Mouse (Mus musculus) midbrain, embryonic 12.5 days (tissue): ENCODE results near the gene Cntnap2. TPM values are rescaled to one million over a fixed set of nuclear protein-coding genes. Genes with fewer than 3 reads are reported as not detected.
A peak's percentile ranks its signal among the peaks of the same experiment; 100 is the strongest.

ENCODE experiments used
- ATAC-seq: fragments of 200-750 bp; cut with Nextera tagmentation; 2 replicates; pipeline ENCODE4 v1.8.0; 2017; ENCODE audit warnings: low read depth, moderate TSS enrichment, moderate library complexity; ENCODE audit not compliant: low FRiP score
- H3K27ac ChIP-seq: fragments of 300-500 bp; sonication (generic); replicated peaks from 2 replicates; pipeline ENCODE4 v1.5.1; 2016; ENCODE audit warnings: mild to moderate bottlenecking
- H3K27me3 ChIP-seq: fragments of 300-500 bp; sonication (generic); 2 replicates; pipeline ENCODE4 v1.6.1; 2016; ENCODE audit warnings: mild to moderate bottlenecking
- H3K36me3 ChIP-seq: fragments of 300-500 bp; sonication (generic); 2 replicates; pipeline ENCODE4 v1.6.1; 2016
- H3K4me1 ChIP-seq: fragments of 300-500 bp; sonication (generic); 2 replicates; pipeline ENCODE4 v1.6.1; 2016
- H3K4me2 ChIP-seq: fragments of 300-500 bp; sonication (generic); replicated peaks from 2 replicates; pipeline ENCODE4 v1.6.1; 2016; ENCODE audit warnings: mild to moderate bottlenecking, moderate library complexity
- H3K4me3 ChIP-seq: fragments of 300-500 bp; sonication (generic); 2 replicates; pipeline ENCODE4 v1.5.1; 2016; ENCODE audit warnings: mild to moderate bottlenecking
- H3K9ac ChIP-seq: fragments of 300-500 bp; sonication (generic); replicated peaks from 2 replicates; pipeline ENCODE4 v1.6.1; 2016; ENCODE audit warnings: mild to moderate bottlenecking, moderate library complexity
- H3K9me3 ChIP-seq: fragments of 300-500 bp; sonication (generic); 2 replicates; pipeline ENCODE4 v1.6.1; 2016; ENCODE audit warnings: mild to moderate bottlenecking
- WGBS: fragments of 180-500 bp; shearing (Covaris S2); methylation state at CpG from one replicate; pipeline ENCODE4 v1.1.7; 2016; 5-methylcytosine and 5-hydroxymethylcytosine counted together
- polyA plus RNA-seq: library from polyadenylated mRNA; unstranded; fragments of >200 nt; fragmentation: Nextera tagmentation; extraction: Ambion mirVana; gene quantifications from 2 replicates; pipeline ENCODE4 v1.2.1, GENCODE M21; 2016

Cntnap2 gene
- polyA plus RNA-seq, 1 experiment from 2014 or later, result 41.7 TPM

DNA sequence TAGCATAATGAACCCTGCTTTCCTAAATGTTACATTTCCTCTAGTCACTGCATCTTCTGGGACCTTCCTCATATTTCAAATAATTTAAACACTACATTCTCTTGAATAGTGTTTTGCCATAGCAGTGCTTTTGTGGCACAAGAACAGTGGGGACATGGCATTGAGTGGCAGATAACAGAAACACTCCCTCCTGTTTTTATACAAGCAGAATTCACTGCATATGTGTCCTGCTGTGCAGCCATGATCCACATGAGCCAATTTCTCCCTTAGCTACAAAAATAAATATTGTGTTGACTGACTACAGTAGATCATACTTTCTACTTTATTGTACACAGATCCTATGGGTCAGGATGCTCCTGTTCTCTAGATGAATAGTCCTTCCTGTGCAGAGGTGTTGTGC, 1553.2 kb downstream of the Cntnap2 start:
- no peak for ATAC-seq
- H3K27me3 ChIP-seq, result no peaks in the 10 kb centered on the region
- no peaks in the 10 kb centered on the region for H3K9me3 ChIP-seq
- H3K4me1 ChIP-seq, result no peaks in the 10 kb centered on the region
- no peak overlapping the region for H3K4me2 ChIP-seq
- H3K36me3 ChIP-seq, result no peaks in the 10 kb centered on the region
- H3K9ac ChIP-seq, result no peak overlapping the region
- H3K27ac ChIP-seq, result no peak overlapping the region
- H3K4me3 ChIP-seq, result no peak overlapping the region

DNA sequence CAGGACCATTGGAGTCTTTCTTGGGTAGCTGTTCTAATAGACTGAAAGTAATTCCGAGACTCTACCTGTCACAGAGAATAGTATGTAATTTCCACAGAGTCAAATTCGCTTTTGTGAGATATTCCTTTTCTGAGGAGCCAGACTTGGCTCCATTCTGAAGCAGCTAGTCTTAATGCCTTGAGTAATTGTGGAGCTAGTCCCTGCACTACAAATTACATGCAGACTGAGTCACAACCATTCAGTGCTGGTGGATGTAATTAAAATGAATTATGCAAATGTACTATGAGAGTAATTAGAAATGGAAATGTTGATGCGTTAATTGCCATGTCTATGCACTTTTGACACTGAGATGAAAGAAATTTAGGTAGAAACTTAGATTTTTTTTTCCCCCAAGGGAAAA, 1553.7 kb downstream of the Cntnap2 start:
- WGBS, result 86% methylated on average over 3 of the region's 3 CpGs
- H3K36me3 ChIP-seq, result no peaks in the 10 kb centered on the region
- no peak overlapping the region for H3K9ac ChIP-seq
- no peaks in the 10 kb centered on the region for H3K4me1 ChIP-seq
- ATAC-seq, result no peak
- H3K9me3 ChIP-seq, result no peaks in the 10 kb centered on the region
- H3K27me3 ChIP-seq, result no peaks in the 10 kb centered on the region
- no peak overlapping the region for H3K27ac ChIP-seq
- H3K4me3 ChIP-seq, result no peak overlapping the region
- H3K4me2 ChIP-seq, result no peak overlapping the region

DNA sequence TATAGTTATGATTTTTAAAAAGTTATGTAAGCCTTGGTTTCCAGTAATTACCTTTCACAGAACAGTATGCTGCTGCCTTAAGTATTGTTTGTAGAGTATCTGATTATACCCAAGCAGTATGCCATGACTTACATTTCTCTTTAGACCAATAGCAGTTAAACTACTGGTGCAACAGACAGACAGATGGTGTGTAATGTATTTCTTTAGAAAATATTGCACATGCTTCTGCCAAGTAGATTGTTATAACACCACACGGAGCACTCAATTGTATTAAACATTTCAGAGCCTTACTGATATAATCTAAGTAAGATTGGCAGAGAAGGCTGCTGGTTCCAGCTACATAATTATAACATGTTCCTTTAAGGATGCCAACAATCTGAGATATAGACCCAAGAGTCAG, 1609.9 kb downstream of the Cntnap2 start:
- Histone ChIP-seq H3K36me3 (no peaks in the 10 kb centered on the region), H3K4me2 (no peak overlapping the region)
- 89% methylated on average over 1 of the region's 1 CpGs for WGBS

DNA sequence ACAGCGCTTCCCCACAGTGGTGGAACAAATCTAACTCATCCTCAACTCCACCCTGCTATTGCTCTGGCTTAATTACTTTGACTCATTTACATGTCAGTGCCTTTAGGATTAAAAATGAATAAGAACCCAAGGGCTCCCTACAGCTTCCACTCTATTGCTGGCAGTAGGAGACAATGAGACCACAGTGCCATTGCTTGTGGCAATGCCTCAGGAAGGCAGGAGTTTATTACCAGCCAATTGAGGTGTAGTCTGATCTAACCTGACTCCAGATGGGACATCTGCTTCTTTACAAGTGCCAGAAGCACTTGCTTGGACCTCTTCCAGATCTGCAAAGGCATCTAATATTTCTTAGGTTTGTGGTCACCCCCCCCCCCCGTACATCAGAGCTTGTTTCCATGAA, 1615.9 kb downstream of the Cntnap2 start:
- H3K4me3 ChIP-seq, result no peak overlapping the region
- no peak overlapping the region for H3K4me2 ChIP-seq
- no peak for ATAC-seq
- 87% methylated on average over 2 of the region's 2 CpGs for WGBS
- H3K9me3 ChIP-seq, result no peaks in the 10 kb centered on the region
- no peaks in the 10 kb centered on the region for H3K27me3 ChIP-seq
- no peak overlapping the region for H3K9ac ChIP-seq
- no peaks in the 10 kb centered on the region for H3K4me1 ChIP-seq
- H3K27ac ChIP-seq, result no peak overlapping the region
- no peaks in the 10 kb centered on the region for H3K36me3 ChIP-seq

More for the DNA sequence above, 1609.9 kb downstream of the Cntnap2 start:
- Histone ChIP-seq H3K4me3 (no peak overlapping the region), H3K27me3 (no peaks in the 10 kb centered on the region), H3K4me1 (no peaks in the 10 kb centered on the region), H3K27ac (no peak overlapping the region), H3K9me3 (no peaks in the 10 kb centered on the region), H3K9ac (no peak overlapping the region)
- no peak for ATAC-seq

DNA sequence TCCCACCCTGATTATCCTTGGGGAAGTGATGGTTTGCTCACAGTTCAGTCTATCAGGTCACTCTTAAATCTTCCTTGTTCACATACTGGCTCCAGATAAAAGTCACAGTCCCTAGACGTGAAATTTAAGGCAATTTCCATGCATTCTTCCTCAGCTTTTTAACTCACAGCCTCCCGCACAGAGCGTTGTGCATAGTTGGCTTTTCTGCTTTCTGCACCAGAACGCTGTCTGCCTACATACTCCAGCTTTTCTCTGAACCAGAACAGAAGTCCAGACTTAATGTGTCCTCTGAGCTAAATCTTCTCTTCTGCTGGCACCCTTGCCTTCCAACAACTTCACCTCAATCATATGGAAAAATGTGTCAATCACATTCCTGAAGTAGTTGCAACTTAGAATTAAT, 1616.5 kb downstream of the Cntnap2 start:
- Histone ChIP-seq H3K4me3 (no peak overlapping the region), H3K36me3 (no peaks in the 10 kb centered on the region), H3K9me3 (no peaks in the 10 kb centered on the region), H3K9ac (no peak overlapping the region), H3K27me3 (no peaks in the 10 kb centered on the region), H3K4me1 (no peaks in the 10 kb centered on the region), H3K27ac (no peak overlapping the region), H3K4me2 (no peak overlapping the region)
- WGBS, result 84% methylated on average over 4 of the region's 4 CpGs
- ATAC-seq, result no peak

DNA sequence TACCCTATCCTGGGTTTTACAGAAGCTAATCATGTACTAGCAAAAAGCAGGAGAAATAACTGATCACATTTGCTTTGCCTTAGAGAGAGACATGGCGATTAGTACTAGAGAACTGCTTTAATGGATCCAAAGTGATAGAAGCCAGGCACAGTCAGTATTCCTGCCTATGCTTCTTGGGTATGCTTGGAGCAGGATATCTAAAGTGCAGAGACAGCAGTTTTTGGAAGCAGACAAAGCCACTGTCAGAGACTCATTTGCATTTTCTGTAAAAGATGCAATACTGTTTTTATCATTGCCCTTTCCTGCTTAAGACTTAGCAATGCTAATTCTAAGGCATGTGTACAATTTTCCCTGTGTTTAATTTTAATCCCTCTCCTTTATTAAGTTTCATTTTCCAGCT, 1637.0 kb downstream of the Cntnap2 start:
- no peak for ATAC-seq
- no peaks in the 10 kb centered on the region for H3K27me3 ChIP-seq
- no peak overlapping the region for H3K4me3 ChIP-seq
- WGBS, result 81% methylated on average over 1 of the region's 1 CpGs
- no peaks in the 10 kb centered on the region for H3K36me3 ChIP-seq
- no peaks in the 10 kb centered on the region for H3K4me1 ChIP-seq
- H3K9ac ChIP-seq, result no peak overlapping the region
- H3K4me2 ChIP-seq, result no peak overlapping the region
- H3K9me3 ChIP-seq, result no peaks in the 10 kb centered on the region
- no peak overlapping the region for H3K27ac ChIP-seq

DNA sequence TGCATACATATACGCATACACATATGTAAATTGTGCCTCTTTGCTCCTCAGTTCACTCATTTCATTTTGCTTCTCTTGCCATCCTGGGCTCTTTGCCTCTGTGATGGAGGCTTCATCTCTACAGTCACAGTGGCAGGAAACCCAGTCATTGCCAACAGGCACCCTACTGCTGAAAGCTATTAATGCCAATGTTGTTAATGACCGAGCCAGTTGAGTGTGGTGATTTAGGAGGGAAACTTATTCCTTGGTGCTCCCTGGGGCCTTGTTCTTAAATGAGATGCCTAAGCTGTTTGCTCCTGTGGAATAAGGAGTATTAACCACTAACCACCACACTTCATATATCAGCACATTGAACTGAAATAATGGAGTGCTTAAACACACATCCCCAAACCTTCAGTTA, 1640.2 kb downstream of the Cntnap2 start:
- ATAC-seq, result no peak
- H3K27ac ChIP-seq, result no peak overlapping the region
- no peaks in the 10 kb centered on the region for H3K9me3 ChIP-seq
- no peak overlapping the region for H3K4me2 ChIP-seq
- no peak overlapping the region for H3K4me3 ChIP-seq
- H3K4me1 ChIP-seq, result no peaks in the 10 kb centered on the region
- no peak overlapping the region for H3K9ac ChIP-seq
- no peaks in the 10 kb centered on the region for H3K27me3 ChIP-seq
- 89% methylated on average over 2 of the region's 2 CpGs for WGBS
- H3K36me3 ChIP-seq, result no peaks in the 10 kb centered on the region

DNA sequence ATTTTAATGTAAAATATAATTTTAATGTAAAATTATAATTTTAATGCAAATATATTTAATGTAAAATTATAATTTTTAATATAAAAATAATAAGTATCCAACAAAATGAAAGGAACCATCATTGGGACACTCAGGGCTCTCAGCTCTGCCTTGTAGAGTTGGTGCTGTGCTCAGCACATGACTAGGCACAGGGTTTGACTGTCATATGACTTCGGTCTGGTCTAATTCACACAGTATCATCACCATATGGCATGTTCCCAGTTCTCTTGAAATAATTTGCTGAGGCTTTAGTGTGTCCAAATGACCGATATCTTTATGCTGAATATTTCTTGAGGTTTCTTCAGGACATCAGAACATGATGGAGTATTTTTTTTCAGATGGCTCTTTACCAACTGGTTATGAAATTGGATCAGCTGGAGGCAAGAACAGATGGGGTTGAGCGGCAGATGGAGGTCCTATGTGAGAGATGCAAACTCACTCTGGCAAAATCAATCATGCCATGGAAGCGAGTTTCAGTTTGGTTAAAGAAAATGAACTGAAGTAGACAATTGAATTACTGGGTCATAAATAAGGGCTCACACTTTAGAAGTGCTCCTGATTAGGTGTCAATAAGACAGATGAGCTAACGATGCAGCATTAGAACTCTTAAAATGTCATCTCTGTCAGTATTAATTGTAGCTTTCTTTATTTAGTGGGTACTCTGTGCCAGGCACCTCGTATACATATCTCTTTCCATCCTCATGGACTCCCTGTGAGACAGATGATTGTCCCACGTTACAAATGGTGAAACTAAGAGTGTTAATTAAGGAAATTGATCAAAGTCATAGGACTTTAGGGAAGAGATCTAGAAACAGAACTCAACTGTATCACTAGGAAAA, 1645.4 kb downstream of the Cntnap2 start:
- no peak overlapping the region for H3K9ac ChIP-seq
- H3K4me1 ChIP-seq, result no peaks in the 10 kb centered on the region
- H3K27me3 ChIP-seq, result no peaks in the 10 kb centered on the region
- ATAC-seq, result no peak
- no peak overlapping the region for H3K4me2 ChIP-seq
- no peak overlapping the region for H3K4me3 ChIP-seq
- H3K36me3 ChIP-seq, result no peaks in the 10 kb centered on the region
- 86% methylated on average over 7 of the region's 7 CpGs for WGBS
- no peaks in the 10 kb centered on the region for H3K9me3 ChIP-seq
- H3K27ac ChIP-seq, result no peak overlapping the region

DNA sequence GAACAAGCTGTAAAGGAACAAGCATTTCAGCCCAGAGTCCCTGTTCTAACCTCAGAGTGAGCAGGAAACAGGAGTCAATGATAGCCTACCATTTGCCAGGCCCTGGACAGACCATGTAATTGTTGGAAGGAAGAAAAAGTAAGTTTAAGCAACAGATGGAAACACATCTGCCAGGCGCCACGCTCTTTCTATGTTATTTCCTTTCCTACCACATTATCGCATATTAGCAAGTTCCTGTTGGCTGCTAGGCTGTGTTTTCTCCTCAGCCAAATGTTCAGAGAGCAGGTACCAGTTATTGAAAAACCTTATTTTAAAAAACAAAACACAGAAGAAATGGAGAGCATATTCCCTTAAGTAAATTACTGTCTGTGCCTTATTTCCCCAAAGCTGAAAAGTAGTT, 1646.8 kb downstream of the Cntnap2 start:
- no peaks in the 10 kb centered on the region for H3K9me3 ChIP-seq
- no peak overlapping the region for H3K4me3 ChIP-seq
- H3K36me3 ChIP-seq, result no peaks in the 10 kb centered on the region
- H3K9ac ChIP-seq, result no peak overlapping the region
- 93% methylated on average over 3 of the region's 3 CpGs for whole genome bisulfite sequencing
- H3K27me3 ChIP-seq, result no peaks in the 10 kb centered on the region
- H3K4me2 ChIP-seq, result no peak overlapping the region
- no peak for ATAC-seq
- H3K27ac ChIP-seq, result no peak overlapping the region
- no peaks in the 10 kb centered on the region for H3K4me1 ChIP-seq

DNA sequence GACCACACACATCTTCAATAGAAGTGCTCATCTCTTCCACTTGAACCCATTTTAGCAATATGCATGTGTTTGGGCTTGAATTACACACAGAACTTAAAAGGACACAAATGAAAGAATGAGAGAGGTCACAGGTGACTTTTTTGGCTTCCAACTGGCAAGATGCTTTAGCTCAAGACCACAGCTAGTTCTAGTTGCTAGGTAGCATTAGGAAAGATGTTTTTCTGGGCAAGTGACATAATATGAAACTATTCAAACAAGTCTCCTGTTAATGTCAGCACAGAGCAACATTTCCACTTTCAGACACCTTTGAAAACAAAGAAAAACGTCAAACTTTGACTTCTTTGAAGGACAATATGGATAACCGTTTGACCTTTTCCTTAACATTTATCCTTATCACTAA, 1657.4 kb downstream of the Cntnap2 start:
- 77% methylated on average over 2 of the region's 2 CpGs for WGBS

DNA sequence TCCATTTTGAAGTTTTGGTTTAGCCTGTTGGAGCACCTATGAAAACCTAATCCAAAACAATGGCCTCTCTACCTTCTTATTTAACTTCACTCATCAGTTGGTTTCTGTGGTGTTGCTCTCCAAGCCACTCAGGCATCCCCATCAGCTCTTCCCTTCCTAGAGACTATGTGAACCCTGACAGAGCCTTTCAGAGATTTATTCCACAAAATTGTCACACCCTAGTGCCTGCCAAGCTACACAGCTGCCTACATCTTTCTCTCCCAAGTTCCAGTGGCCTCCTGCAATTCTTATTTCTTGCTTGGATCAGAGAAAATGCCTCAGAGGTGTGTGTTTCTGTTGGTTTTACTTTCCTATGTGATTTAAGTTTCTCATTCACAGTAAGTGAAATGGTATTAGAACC, 1674.6 kb downstream of the Cntnap2 start:
- no peak for ATAC-seq
- Histone ChIP-seq H3K4me1 (no peaks in the 10 kb centered on the region), H3K27me3 (no peaks in the 10 kb centered on the region), H3K4me2 (no peak overlapping the region), H3K27ac (no peak overlapping the region), H3K36me3 (no peaks in the 10 kb centered on the region), H3K4me3 (no peak overlapping the region), H3K9ac (no peak overlapping the region), H3K9me3 (no peaks in the 10 kb centered on the region)

More for the DNA sequence above, 1657.4 kb downstream of the Cntnap2 start:
- Histone ChIP-seq H3K9ac (no peak overlapping the region), H3K36me3 (no peaks in the 10 kb centered on the region), H3K27me3 (no peaks in the 10 kb centered on the region), H3K9me3 (no peaks in the 10 kb centered on the region), H3K4me1 (no peaks in the 10 kb centered on the region), H3K4me3 (no peak overlapping the region), H3K27ac (no peak overlapping the region), H3K4me2 (no peak overlapping the region)
- ATAC-seq, result no peak

DNA sequence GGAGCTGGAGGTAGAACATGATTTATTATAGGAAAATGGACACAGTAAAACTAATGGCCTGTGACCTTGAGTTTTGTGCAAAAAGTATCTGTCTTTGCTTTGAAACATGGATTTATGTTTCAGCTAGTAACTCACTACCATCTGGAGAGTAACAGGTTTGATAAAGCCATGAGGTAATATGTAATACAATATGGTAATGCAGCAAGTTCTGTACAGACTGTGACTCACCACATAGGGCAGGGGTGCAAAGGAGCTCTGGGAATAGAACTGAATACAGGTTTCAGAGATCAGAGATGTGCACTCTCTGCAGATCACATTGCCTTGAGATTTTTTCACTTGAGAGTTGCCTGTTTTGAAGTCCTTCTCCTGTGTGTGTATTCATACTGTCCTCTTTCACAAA, 1689.3 kb downstream of the Cntnap2 start:
- Histone ChIP-seq H3K9me3 (no peaks in the 10 kb centered on the region), H3K4me3 (no peak overlapping the region), H3K36me3 (no peaks in the 10 kb centered on the region), H3K4me2 (no peak overlapping the region), H3K27ac (no peak overlapping the region), H3K27me3 (no peaks in the 10 kb centered on the region), H3K4me1 (no peaks in the 10 kb centered on the region), H3K9ac (no peak overlapping the region)
- ATAC-seq, result no peak

DNA sequence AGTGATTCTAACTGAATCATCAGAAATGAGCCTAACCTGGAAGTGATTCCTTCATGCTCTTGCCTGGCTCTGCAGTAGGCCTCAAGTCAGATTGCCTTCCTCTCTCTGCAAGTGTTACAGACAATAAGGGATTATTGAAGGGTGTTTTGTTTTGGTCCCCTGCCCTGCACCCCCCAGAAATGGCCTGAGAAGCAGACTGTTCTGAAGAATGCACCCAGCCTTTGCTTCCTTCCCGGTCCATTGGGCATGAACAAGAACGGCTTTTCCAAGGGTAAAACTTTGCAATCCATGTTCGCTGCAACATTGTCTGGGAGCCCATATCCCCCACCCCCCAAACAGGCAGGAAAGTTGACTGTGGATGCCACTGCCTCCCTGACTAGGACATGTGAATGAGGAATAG, 1704.3 kb downstream of the Cntnap2 start:
- H3K9me3 ChIP-seq, result no peaks in the 10 kb centered on the region
- no peak overlapping the region for H3K4me3 ChIP-seq
- WGBS, result 7% methylated on average over 3 of the region's 3 CpGs
- H3K4me2 ChIP-seq, result no peak overlapping the region
- H3K27ac ChIP-seq, result no peak overlapping the region
- no peak overlapping the region for H3K9ac ChIP-seq
- H3K4me1 ChIP-seq, result peaks cover 8% of the 10 kb centered on the region; the same call in 1 of the 2 replicates
- no peaks in the 10 kb centered on the region for H3K27me3 ChIP-seq
- H3K36me3 ChIP-seq, result no peaks in the 10 kb centered on the region
- ATAC-seq, result peak; percentile 60
